Mouse (Mus musculus): ENCODE results near the gene Nbas. TPM values are rescaled to one million over a fixed set of nuclear protein-coding genes. Genes with fewer than 3 reads are reported as not detected.

Gene Nbas
- polyA plus RNA-seq, 1 experiment from 2014 or later = 14.6 TPM

Other genes starting within 250 kb of the Nbas start
- 119 and 128 TPM in 2 replicates for gene Ddx1, start 19.9 kb upstream of the Nbas start, polyA plus RNA-seq (2015; fragmentation: Nextera tagmentation; extraction: Ambion mirVana)

All from embryonic facial prominence, embryonic 13.5 days (tissue).